Mouse (Mus musculus) right cerebral cortex, adult 2 months (tissue): Measurements from ENCODE around the gene Slco3a1.

ENCODE experiments used
- DNase-seq, 2 experiments: peaks; one replicate each; pipeline ENCODE4 v3.0.0; 2021 to 2022; ENCODE audit warnings: low spot score in 2 of 2

The Slco3a1 gene

GRCm38 (mm10) chr7:74353707-74354468 lies 200.7 kb downstream of the Slco3a1 start:
- DNase-seq: no peak

DNA sequence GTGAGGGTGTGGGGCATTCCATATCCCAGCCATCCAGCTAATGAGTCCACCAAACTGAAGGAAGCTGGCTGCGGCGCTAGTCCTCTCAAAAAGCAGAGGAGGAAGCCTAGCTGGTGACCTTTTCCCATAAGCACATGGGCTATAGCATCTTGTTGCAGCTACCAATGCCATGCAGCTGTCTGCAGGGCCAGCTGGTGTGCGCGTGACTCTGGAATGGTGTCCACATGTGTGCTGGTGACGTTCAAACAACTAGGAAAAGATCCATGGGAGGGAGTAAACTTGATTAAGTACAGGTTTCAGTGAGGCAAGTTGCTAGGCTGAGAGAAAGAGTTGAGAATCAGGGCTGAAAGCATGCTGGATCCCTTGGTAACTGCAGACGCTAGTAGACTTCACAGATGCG lies 201.3 kb downstream of the Slco3a1 start:
- DNase-seq: no peak

GRCm38 (mm10) chr7:74348318-74348890 lies 206.2 kb downstream of the Slco3a1 start:
- no peak for DNase-seq

DNA sequence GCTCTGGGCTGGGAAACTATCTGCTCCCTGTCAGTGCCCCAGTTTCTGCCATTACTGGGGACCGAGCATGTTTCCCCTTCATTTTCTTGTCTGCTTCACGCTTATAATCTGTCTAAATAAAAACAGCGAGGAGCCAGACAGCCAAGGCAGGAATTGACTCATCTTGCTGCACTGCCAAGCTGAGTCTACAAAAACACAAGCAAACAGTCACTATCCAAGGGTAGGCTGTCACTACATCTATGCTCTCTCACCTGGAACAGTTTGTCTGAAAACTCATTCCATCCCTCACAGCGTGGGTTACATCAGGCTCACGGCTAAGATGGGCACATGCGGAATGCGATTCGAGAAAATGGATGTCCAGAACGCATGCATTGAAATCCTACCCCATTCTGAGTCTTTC lies 207.6 kb downstream of the Slco3a1 start:
- DNase-seq: peak in 1 of 2 experiments; percentile 41

GRCm38 (mm10) chr7:74346451-74346850 lies 208.1 kb downstream of the Slco3a1 start:
- DNase-seq: no peak

GRCm38 (mm10) chr7:74341149-74341805 lies 213.3 kb downstream of the Slco3a1 start:
- no peak for DNase-seq

DNA sequence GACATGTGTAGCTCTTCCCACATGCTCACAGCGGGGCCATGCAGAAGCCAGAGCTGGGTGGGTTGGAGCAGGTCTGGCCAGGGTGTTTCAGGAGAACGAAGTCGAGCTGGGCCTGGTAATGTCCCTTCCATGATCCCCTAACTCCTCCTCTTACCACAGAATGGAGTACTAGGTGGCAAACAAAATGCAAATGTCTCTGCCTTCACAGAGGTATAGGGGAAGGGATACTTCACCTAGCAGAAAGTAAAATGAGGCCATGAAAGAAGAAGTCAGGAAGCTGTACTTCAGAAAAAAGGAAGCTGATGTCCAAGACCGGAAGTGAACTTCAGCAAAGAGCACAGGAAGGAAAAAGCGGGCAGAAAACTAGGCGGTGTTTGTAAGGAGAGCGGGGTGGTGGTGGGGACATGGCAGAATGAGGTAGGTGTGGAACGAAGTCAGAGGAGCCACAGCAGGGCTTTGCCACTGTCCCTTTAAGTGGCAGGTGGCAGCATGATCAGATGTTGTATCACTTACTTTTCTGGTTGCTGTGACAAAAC lies 214.1 kb downstream of the Slco3a1 start:
- DNase-seq: no peak

DNA sequence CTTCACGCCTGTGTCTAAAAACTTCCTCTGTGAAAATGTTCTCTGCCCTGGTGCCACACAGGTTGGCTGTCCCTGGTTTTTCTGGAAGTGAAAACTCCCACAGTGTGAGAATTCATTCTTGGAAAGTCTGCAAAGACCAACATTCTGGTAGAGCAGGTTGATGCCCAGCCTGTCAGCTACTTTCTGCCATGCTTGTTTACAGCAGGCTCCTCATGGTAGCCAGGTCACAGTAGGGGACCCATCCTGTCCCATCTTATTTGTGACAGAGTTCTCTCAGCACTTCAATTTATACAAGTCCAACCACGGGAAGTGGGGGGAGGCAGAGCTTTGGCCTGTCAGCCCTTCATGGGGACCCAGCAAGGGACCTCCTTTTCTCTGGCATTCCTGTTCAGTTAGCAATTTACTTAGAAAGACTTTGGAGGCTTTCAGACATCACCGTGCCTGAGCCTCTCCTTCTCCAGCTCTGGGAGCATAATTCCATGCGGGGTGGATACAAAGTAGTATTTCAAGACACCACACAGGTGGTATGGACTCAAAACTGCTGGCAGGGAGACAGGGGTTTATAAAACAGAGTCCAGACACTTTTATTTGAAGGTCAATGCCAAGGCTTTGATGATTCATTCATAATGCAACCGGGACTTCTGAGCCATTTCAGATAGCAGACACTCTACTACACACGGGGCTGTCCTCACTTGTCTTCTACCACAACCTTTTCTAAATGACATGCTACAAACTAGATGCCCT lies 216.7 kb downstream of the Slco3a1 start:
- DNase-seq: no peak

- DNase-seq: no peak
Observed at GRCm38 (mm10) chr7:74332323-74332722, 222.3 kb downstream of the Slco3a1 start.

- no peak for DNase-seq
Observed at GRCm38 (mm10) chr7:74330858-74331726, 223.5 kb downstream of the Slco3a1 start.

DNA sequence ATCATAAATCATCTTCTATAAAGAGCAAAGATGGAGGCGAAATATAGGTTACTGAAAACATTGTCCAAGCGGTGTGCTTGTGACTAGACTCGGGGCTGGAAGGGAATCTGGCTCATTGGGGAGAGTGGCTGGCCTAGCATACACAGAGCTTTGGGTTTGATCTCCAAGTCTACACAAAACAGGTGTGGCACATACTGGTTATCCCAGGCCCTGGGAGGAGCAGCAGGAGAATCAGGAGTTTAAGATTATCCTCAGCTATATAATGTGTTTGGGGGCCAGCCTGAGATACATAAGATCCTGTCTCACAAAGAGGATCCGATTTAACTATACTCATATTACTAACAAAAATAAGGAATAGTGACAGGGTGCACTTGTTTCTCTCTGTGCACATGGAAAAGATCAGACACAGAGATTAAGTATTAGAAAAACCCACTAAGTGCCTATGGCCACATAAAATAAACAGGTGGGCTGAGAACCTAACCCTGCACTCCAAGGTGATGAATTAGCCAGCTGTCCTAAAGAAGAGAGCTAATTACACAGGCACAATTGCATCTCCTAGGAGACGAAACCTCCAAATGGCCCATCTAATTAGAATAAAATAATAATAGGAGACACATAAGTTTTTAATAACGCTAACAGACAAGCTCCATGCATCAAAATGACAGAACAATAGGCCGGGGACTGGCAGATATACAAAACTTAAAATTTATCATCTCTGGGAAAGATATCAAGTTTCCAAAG lies 224.3 kb downstream of the Slco3a1 start:
- DNase-seq: no peak

- no peak for DNase-seq
Observed at GRCm38 (mm10) chr7:74329004-74329403, 225.6 kb downstream of the Slco3a1 start.

DNA sequence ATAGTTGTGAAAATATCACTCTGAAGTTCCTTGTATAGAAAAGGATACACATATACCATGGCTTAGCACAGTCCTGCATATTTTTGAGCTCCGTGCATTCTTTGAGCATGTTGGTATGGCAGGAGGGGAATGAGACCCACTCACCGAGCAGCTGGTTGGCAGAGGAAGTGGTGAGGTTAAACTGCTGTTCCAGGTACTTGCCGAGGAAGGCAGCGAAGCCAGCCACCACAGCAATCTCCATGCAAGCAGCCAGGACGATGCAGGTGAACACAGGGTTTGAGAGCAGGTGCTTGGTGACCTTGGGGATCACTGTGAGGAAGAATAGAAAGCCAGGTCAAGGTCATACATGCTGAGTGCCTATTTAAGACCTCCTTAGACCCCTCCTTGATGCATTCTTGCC lies 226.9 kb downstream of the Slco3a1 start:
- no peak for DNase-seq

DNA sequence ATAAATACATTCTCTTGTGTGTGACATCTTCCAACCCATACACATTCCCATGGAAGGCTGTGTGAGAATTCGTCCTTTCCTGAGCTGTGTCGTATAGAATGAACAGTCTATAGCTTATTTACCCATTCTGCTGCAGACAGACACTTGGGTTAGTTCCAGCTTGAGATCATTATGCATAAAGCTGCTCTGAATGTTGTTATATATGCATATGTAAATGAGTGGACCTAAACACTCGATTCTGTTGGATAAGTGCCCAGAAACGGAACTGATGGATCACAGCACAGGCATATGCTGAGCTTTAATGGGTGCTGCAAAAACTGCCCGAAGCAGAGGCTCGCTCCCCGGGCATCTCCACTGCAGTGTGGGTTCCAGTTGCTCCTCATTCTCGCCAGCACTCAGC lies 229.5 kb downstream of the Slco3a1 start:
- DNase-seq: peak; percentile 45 to 46

GRCm38 (mm10) chr7:74323683-74324082 lies 230.9 kb downstream of the Slco3a1 start:
- DNase-seq: no peak

- peak; percentile 26 to 31 for DNase-seq
Observed at GRCm38 (mm10) chr7:74323194-74323593, 231.4 kb downstream of the Slco3a1 start.

DNA sequence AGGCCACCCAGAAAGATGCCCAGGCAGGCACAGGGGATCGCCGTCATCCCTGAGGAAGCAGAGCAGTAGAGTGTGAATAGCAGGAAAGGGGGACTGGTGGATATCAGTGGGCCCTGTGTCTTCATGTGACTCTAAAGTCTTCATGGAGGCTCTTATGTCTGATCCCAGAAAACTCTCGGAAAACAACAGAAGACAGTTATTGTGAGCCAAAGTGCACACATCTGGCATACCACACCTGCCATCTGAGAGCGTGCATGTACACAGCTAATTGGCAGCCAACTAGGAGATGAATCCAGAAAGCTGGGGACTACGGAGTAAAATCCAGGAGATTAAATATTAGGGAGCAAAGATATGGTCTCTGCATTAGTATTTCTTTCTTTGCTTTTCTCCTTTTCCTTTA lies 233.9 kb downstream of the Slco3a1 start:
- no peak for DNase-seq

DNA sequence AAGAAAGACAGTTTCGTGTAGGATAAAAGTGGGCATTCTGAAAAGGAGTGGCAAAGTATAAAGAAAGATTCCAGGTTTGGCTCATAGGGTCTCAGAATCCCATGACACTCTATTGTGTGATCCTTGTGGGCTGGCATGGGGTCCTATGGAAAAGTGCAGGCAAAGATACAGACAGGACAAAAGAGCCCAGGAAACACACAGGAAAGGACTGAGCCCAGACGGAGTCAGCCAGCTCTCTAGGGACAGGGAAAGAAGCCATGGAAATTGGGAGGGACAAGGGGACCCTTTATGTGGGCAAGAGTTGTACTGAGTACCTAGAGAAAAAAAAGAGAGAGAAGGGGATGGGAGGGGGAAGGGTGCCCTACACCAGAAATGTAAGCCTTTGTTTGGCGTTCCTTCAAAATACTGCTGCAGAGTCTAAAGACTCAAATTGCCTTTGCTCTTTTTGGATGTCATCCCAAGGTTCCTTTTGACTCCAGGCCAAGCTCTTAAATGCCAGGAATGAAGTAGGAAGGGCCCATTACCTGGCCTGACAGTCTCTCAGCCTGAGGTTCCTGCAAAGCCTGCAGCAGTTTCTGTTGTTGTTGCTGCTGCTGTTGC lies 238.6 kb downstream of the Slco3a1 start:
- DNase-seq: no peak

DNA sequence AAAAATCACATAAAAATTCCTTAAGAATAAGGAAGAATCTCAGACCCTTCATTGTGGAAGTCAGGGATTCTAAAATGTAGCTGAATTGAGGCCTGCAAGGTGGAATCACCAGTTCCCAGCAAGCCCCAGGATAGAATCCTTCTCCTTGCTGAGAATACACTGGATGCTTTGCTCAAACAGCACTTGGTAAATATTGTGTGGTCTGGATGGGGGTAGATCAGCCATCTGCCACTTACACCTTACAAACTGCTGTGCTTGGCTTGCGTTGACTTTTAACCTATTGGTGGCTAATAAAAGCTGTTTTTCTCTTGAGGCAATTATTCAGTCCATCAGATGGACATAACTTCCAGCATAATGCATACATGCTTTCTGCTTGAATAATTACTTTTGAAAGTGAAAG lies 240.3 kb downstream of the Slco3a1 start:
- no peak for DNase-seq
